Mouse (Mus musculus): ENCODE results near the gene Zfp11. TPM values are rescaled to one million over a fixed set of nuclear protein-coding genes. Genes with fewer than 3 reads are reported as not detected.

Gene Zfp11
- polyA plus RNA-seq, 2 experiments from 2014 or later = 3.2 to 3.3 TPM

DNA sequence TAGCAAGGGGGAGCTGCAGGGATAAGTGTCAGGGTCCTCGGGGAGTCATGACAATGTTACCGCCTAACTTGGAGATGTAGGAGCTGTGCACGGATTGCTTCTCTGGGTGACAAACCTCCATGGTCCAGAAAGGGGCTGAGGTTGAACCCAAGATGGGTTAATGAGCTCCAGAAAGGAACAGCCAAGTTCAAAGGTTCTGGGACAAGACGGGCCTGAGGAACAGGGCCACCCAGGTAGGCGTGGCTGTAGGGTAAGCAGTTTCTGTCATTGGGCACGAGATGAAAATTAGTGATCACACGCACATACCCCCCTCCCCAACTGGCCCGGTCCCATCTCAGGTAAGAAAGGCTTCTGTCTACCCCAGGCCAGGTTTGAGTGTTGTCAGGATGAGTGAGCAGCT lies 62.4 kb downstream of the Zfp11 start:
- ATAC-seq = no peak

Other genes with a start within 250 kb of the Zfp11 start
- 10 to 100 TPM; 26.1 to 26.5 TPM for gene Sfswap, start 168.9 kb downstream of the Zfp11 start, polyA plus RNA-seq (2017; shearing (Covaris generic))
- under 1 TPM; 0.07 to 0.09 TPM for gene Mmp17, start 85.9 kb downstream of the Zfp11 start, polyA plus RNA-seq (2017; shearing (Covaris generic))
- gene Sept14, start 38.4 kb upstream of the Zfp11 start, polyA plus RNA-seq (2017; shearing (Covaris generic)) = under 1 TPM in 1 of 2 experiments, not detected in 1; 0.29 TPM
- gene Mrps17, start 45.4 kb upstream of the Zfp11 start, polyA plus RNA-seq (2017; shearing (Covaris generic)) = 100 to 1,000 TPM; 117 to 121 TPM
- gene Nipsnap2, start 55.0 kb upstream of the Zfp11 start, polyA plus RNA-seq (2017; shearing (Covaris generic)) = 10 to 100 TPM; 65.5 to 74.7 TPM
- gene Psph, start 117.3 kb upstream of the Zfp11 start, polyA plus RNA-seq (2017; shearing (Covaris generic)) = 10 to 100 TPM; 55.0 to 73.8 TPM
- 10 to 100 TPM; 12.3 to 17.1 TPM for gene Sumf2, start 176.9 kb upstream of the Zfp11 start, polyA plus RNA-seq (2017; shearing (Covaris generic))
- gene Chchd2, start 217.4 kb upstream of the Zfp11 start, polyA plus RNA-seq (2017; shearing (Covaris generic)) = 100 to 1,000 TPM; 408 to 480 TPM
- 1 to 10 TPM; 1.0 to 3.1 TPM for gene Zbed5, start 225.6 kb upstream of the Zfp11 start, polyA plus RNA-seq (2017; shearing (Covaris generic))
- gene Phkg1, start 228.4 kb upstream of the Zfp11 start, polyA plus RNA-seq (2017; shearing (Covaris generic)) = under 1 TPM in 1 of 2 experiments, not detected in 1; 0.49 TPM
- not detected for gene Nupr1l, start 238.4 kb upstream of the Zfp11 start, polyA plus RNA-seq (2017; shearing (Covaris generic))